Mouse (Mus musculus): ENCODE measurements around the gene Trappc4. TPM values are rescaled to one million over a fixed set of nuclear protein-coding genes. Genes with fewer than 3 reads are reported as not detected.
"Not testable (repeated sequence)": the region's sequence is repeated elsewhere in the genome, so short reads cannot be mapped to it uniquely, and the experiment has no call there.

Gene Trappc4
- polyA plus RNA-seq, 1 experiment from 2014 or later: 165 TPM

DNA sequence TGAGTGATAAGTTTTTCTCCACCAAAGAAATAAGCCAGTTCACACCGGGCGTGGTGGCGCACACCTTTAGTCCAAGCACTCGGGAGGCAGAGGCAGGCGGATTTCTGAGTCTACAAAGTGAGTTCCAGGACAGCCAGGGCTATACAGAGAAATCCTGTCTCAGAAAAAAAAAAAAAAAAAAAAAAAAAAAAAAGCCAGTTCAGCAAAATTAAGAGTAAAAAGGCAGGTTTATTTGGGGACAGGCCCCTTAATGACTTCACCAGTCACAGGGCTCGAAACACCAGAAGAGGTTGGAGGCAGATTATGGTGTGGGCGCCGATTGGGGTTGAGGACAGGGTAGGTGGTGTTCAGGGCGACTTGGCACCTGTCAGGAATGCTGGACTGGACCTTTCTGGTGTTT is 12.3 kb upstream of the Trappc4 start:
- H3K27me3 ChIP-seq; H3K4me3 ChIP-seq; H3K9ac ChIP-seq; H3K9me3 ChIP-seq; H3K27ac ChIP-seq; H3K4me1 ChIP-seq; H3K4me2 ChIP-seq; ATAC-seq (ENCODE audit: insufficient number of reproducible peaks, insufficient read depth, low FRiP score, low TSS enrichment, low read depth): not testable (repeated sequence)
- 94% methylated on average over 9 of the region's 9 CpGs for WGBS
- peaks cover 14% of the 10 kb centered on the region for H3K36me3 ChIP-seq

DNA sequence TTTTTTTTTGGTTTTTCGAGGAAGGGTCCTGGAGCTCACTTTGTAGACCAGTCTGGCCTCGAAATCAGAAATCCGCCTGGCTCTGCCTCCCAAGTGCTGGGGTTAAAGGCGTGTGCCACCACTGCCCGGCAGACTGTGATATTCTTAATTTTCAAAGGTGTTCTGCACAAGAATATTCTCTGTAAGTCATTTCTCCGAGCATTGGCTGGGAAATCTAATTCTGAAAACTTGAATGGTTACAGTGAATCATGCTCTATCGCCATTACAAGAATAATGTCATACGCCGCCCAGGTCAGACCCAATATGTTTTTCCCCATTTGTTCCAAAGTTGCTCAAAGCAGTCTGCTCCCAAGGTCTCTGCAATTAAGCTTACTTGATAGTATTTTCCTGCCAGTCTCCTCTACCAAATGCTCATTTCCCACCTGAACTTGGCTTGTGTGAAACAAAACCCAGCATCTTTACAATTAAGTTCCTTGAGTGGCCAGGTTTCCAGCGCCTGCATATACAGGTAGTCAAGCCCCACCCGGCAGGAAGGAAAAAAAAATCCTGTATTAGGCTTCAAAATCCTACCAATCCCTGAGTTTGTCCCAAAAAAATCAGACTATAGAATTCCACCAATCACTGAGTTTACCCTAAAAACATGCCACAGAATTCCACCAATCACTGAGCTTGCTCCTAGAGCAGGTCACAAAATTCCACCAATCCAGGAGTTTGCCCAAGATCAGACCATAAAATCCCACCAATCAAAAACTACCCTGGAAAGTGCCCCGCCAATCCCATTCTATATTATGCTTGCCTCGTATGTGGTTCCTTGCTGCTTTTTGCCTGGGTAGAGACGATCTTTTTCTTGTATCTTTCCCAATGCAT is 11.4 kb upstream of the Trappc4 start, which contains the start of gene Ccdc84:
Gene Ccdc84 (minus strand): TSS at position 51 of the 867 bp plus-strand sequence.
- Histone ChIP-seq H3K9ac (peak within 1 kb of the TSS; percentile 92), H3K9me3 (no peaks in the 10 kb centered on the region), H3K4me3 (peak within 1 kb of the TSS; percentile 88), H3K27ac (peak within 1 kb of the TSS; percentile 70), H3K4me2 (peak within 1 kb of the TSS; percentile 91), H3K4me1 (peaks cover 10% of the 10 kb centered on the region), H3K27me3 (no peaks in the 10 kb centered on the region), H3K36me3 (peaks cover 22% of the 10 kb centered on the region)
- ATAC-seq (ENCODE audit: insufficient number of reproducible peaks, insufficient read depth, low FRiP score, low TSS enrichment, low read depth): no peak
- WGBS: 78% methylated on average over 14 of the region's 14 CpGs

DNA sequence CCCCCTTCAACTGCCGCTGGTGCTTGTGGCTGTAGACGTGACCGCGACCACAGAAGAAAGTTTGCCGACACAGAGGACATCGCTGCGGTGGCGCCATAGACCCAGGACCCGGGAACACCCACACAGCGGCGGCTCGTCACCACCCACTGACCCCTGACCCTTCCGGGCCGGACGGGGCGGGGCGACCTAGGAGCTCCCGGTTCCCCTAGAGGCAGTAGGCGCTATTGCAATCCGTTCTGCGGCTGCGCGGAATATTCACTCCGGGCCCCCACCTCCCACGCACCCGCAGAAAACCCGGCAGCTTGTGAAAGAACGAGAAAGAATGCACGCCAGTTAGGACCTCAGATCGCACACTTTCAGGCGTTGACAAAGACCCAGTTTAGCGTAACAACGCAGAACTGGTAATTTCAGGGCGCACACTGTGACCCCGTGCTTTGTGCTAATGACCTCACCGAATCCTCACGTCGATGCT is 10.5 kb upstream of the Trappc4 start:
- H3K27ac ChIP-seq: peak overlapping the region; percentile 70
- no peaks in the 10 kb centered on the region for H3K9me3 ChIP-seq
- WGBS: under 1% methylated on average over 38 of the region's 38 CpGs
- H3K4me2 ChIP-seq: peak overlapping the region; percentile 91
- H3K9ac ChIP-seq: peak overlapping the region; percentile 92
- ATAC-seq (ENCODE audit: insufficient number of reproducible peaks, insufficient read depth, low FRiP score, low TSS enrichment, low read depth): peak; percentile 70; the same call in 1 of the 2 replicates
- H3K36me3 ChIP-seq: peaks cover 30% of the 10 kb centered on the region
- no peaks in the 10 kb centered on the region for H3K27me3 ChIP-seq
- peak overlapping the region; percentile 88 for H3K4me3 ChIP-seq
- H3K4me1 ChIP-seq: peaks cover 10% of the 10 kb centered on the region

DNA sequence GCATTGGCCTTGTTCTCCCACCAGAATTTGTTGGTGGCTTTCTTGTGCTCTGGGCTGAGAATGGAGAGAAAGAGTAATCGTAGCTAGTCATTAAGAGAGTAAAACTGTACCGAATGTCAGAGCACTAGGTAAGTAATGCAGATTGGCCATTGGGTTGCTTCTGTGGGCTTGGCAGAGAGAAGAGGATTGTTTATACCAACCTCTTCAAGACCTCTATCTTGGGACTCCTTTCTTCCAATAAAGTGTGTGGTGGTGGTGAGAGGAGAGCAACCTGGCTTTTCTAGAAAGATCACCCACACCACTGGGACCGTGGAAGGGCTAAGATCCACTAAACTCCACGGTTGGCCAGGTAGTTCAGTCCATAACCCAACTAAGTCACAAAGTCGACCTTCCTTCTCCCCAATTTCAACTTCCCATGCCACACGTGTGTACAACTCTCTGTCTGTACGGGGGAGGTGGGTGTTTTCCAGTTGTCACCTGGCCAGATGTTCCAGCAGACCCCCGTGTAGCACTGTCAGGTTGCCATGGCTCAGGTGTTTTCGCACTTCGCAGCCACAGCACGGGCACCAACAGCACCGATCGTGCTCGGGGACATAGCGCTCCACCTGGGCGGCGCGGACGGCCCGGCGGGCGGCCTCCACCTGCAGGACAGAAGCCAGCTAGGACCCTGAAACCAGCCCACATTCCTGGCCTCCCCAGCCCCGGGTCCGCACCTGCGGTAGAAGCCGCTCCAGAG is 9.9 kb upstream of the Trappc4 start:
- Histone ChIP-seq H3K36me3 (peaks cover 36% of the 10 kb centered on the region), H3K9me3 (no peaks in the 10 kb centered on the region), H3K4me3 (peak overlapping the region; percentile 88), H3K27me3 (no peaks in the 10 kb centered on the region), H3K4me1 (peaks cover 10% of the 10 kb centered on the region), H3K27ac (peak overlapping the region; percentile 68), H3K9ac (peak overlapping the region; percentile 92), H3K4me2 (peak overlapping the region; percentile 91)
- no peak for ATAC-seq (ENCODE audit: insufficient number of reproducible peaks, insufficient read depth, low FRiP score, low TSS enrichment, low read depth)
- 7% methylated on average over 26 of the region's 26 CpGs for WGBS

DNA sequence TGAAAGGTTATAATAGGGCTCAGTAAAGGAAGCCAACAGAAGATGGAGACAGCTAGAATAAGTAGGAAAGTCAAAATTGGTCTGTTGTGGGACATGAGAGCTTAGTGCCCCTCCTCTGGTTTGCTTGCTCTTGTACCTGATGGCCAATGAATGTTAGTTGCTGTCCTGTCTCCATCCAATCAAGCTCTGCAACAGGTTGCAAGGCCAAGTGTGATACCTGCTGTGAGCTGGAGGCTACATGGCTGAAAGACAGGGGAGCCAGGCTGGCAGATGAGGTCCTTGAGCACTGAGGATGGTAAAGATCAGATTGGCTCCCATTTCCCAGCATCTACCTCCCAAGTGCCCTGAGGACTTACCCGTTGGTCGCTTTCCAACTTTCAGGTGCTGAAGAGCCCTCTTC is 5.4 kb upstream of the Trappc4 start:
- Histone ChIP-seq H3K27ac (no peak overlapping the region), H3K4me3 (no peak overlapping the region), H3K36me3 (peaks cover 71% of the 10 kb centered on the region), H3K9ac (no peak overlapping the region), H3K9me3 (no peaks in the 10 kb centered on the region), H3K27me3 (no peaks in the 10 kb centered on the region), H3K4me1 (peaks cover 19% of the 10 kb centered on the region), H3K4me2 (no peak overlapping the region)
- 79% methylated on average over 2 of the region's 2 CpGs for WGBS
- ATAC-seq (ENCODE audit: insufficient number of reproducible peaks, insufficient read depth, low FRiP score, low TSS enrichment, low read depth): no peak

DNA sequence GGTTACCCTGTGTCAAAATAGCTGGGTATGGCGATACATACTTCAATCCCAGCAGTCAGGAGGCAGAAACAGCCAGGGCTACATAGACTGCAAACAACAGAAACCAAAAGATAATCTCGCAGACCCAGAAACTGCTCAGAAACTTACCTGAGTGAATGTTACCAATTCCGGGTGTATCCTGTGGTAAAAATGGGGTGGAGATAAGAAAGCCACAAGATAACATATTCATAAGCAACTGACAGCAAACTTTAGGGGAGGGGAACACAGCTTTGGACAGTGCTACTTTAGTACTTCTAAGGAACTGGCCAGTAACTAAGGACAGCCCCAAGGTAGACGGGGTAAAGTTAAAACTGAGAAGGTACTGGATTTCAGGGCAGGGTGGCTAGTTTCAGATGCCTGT is 4.9 kb upstream of the Trappc4 start:
- H3K4me1 ChIP-seq: peaks cover 16% of the 10 kb centered on the region
- H3K9me3 ChIP-seq: no peaks in the 10 kb centered on the region
- H3K9ac ChIP-seq: no peak overlapping the region
- peaks cover 71% of the 10 kb centered on the region for H3K36me3 ChIP-seq
- ATAC-seq (ENCODE audit: insufficient number of reproducible peaks, insufficient read depth, low FRiP score, low TSS enrichment, low read depth): no peak
- H3K4me2 ChIP-seq: no peak overlapping the region
- 78% methylated on average over 4 of the region's 4 CpGs for WGBS
- H3K27me3 ChIP-seq: no peaks in the 10 kb centered on the region
- H3K27ac ChIP-seq: no peak overlapping the region
- H3K4me3 ChIP-seq: no peak overlapping the region

DNA sequence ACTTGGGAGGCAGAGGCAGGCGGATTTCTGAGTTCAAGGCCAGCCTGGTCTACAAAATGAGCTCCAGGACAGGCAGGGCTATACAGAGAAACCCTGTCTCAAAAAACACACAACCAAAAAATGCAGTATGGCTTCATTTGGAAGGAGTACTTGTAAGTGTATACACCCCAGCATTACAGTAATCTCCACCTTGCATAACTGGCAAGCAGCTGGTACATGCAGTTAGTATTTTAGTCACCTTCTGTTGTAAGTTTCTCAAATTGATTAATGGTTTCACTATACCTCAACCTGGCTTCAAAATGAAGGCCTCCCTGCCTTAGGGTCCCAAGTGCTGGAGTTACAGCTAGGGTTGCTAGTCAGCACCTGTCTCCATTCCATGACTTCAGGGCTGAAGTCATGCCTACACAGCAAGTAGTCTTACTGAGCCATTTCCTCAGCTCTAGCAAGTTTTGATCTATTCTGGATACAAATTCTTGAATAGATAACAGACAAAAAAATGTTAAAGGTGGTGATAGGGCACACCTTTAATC is 4.3 kb upstream of the Trappc4 start:
- no peak overlapping the region for H3K9ac ChIP-seq
- peaks cover 12% of the 10 kb centered on the region; the same call in 1 of the 2 replicates for H3K4me1 ChIP-seq
- H3K4me2 ChIP-seq: no peak overlapping the region
- H3K9me3 ChIP-seq: no peaks in the 10 kb centered on the region
- 84% methylated on average over 1 of the region's 1 CpGs for WGBS
- H3K36me3 ChIP-seq: peaks cover 71% of the 10 kb centered on the region
- no peak for ATAC-seq (ENCODE audit: insufficient number of reproducible peaks, insufficient read depth, low FRiP score, low TSS enrichment, low read depth)
- H3K4me3 ChIP-seq: no peak overlapping the region
- no peaks in the 10 kb centered on the region for H3K27me3 ChIP-seq
- H3K27ac ChIP-seq: no peak overlapping the region

DNA sequence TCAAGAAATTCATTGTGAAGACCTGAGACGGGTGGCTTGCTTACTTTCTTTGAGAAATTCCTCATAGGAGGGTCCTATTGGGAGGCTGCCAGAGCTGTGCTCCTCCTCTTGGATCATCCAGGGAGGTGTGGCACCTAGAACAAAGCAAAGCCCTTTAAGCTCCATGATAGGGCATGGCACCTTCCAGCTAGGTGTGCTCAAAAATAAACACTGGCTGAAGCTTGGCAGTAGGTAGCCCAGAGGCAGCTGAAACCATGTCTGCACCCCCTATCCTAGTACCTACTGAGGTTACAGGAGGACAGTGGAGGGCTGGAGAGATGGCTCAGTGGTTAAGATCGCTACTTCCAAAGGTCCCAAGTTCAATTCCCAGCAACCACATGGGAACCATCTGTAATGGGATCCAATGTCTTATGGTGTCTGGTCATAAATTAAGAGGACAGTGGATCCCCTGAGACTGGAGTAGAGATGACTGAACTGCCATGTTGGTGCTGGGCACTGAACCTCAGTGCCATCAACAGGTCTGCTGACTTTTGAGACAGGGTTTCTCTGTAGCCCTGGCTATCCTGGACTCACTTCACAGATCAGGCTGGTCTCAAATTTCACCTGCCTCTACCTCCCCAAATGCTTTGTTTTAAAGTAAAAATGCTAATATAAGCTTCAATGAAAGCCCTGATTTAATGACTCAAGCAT is 3.4 kb upstream of the Trappc4 start:
- no peaks in the 10 kb centered on the region for H3K9me3 ChIP-seq
- H3K4me2 ChIP-seq: no peak overlapping the region
- no peak overlapping the region for H3K4me3 ChIP-seq
- peaks cover 16% of the 10 kb centered on the region for H3K4me1 ChIP-seq
- peaks cover 64% of the 10 kb centered on the region for H3K36me3 ChIP-seq
- no peaks in the 10 kb centered on the region for H3K27me3 ChIP-seq
- H3K27ac ChIP-seq: no peak overlapping the region
- no peak overlapping the region for H3K9ac ChIP-seq
- no peak for ATAC-seq (ENCODE audit: insufficient number of reproducible peaks, insufficient read depth, low FRiP score, low TSS enrichment, low read depth)
- 84% methylated on average over 2 of the region's 2 CpGs for WGBS

DNA sequence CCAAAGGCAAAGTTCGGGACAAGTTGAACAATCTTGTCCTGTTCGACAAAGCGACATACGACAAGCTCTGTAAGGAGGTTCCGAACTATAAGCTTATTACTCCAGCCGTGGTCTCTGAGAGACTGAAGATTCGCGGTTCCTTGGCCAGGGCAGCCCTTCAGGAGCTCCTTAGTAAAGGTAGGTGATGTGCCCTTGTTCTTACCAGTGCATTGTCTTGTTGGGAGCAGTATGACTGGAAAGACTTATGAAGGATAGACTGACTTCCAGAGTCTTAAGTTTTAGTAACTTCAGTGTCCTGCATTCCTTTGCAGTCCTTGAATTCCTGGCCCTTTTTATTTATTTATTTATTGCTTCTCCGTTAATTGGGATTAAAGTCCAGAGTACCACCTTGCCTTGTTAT is 1.3 kb upstream of the Trappc4 start:
- H3K9ac ChIP-seq: peak overlapping the region; percentile 91
- not testable (repeated sequence) for H3K27me3 ChIP-seq; H3K27ac ChIP-seq; ATAC-seq (ENCODE audit: insufficient number of reproducible peaks, insufficient read depth, low FRiP score, low TSS enrichment, low read depth); H3K9me3 ChIP-seq
- peak overlapping the region; percentile 75 for H3K4me2 ChIP-seq
- 76% methylated on average over 9 of the region's 9 CpGs for WGBS
- H3K36me3 ChIP-seq: peaks cover 69% of the 10 kb centered on the region
- H3K4me1 ChIP-seq: peaks cover 20% of the 10 kb centered on the region
- H3K4me3 ChIP-seq: peak overlapping the region; percentile 77

DNA sequence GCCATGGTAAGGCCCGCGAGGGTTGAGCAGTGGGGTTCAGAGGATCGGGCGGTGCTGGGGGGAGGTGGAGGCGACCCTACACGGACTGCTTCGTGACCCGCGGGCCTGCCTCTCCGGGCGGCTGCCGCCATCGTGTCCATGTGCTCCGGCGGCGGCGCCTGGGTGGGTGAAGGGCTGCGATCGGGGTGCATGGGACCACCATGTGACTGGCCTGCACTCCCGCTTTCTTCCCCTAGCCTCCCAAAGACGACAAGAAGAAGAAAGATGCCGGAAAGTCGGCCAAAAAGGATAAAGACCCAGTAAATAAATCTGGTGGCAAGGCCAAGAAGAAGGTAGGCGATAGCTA is 325 bp upstream of the Trappc4 start:
- Histone ChIP-seq H3K27ac (peak overlapping the region; percentile 96), H3K4me1 (peaks cover 20% of the 10 kb centered on the region), H3K36me3 (peaks cover 67% of the 10 kb centered on the region), H3K27me3 (no peaks in the 10 kb centered on the region), H3K9ac (peak overlapping the region; percentile 91), H3K4me3 (peak overlapping the region; percentile 77), H3K4me2 (peak overlapping the region; percentile 75), H3K9me3 (no peaks in the 10 kb centered on the region)
- ATAC-seq (ENCODE audit: insufficient number of reproducible peaks, insufficient read depth, low FRiP score, low TSS enrichment, low read depth): peak; percentile 60; the same call in 1 of the 2 replicates
- WGBS: under 1% methylated on average over 24 of the region's 24 CpGs

DNA sequence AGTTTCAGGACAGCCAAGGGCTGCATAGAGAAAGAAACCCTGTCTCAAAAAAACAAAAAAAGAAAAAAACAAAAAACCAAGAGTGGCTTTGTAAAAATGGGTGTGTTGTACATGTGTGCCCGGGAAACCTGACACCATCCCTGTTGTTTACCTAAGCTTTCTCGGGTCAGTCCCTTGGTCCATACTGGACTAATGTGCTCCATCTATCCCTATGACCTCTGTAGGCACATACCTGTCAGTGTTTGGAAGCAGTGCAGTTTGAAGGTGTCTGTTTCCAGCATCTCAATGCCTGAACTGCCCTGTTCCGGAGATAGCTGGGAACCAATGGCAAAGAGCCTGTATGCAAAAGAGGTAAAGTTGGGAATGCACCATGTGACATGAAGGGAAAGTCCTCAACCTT is 2.4 kb downstream of the Trappc4 start:
- no peak for ATAC-seq (ENCODE audit: insufficient number of reproducible peaks, insufficient read depth, low FRiP score, low TSS enrichment, low read depth)
- Histone ChIP-seq H3K4me1 (peaks cover 20% of the 10 kb centered on the region), H3K36me3 (peaks cover 69% of the 10 kb centered on the region), H3K4me3 (no peak overlapping the region), H3K27me3 (no peaks in the 10 kb centered on the region), H3K9ac (no peak overlapping the region), H3K9me3 (no peaks in the 10 kb centered on the region), H3K27ac (no peak overlapping the region), H3K4me2 (no peak overlapping the region)
- WGBS: 76% methylated on average over 3 of the region's 3 CpGs

Data from embryonic facial prominence, embryonic 13.5 days (tissue).